Mouse (Mus musculus): ENCODE measurements around the gene Acbd4. TPM values are rescaled to one million over a fixed set of nuclear protein-coding genes. Genes with fewer than 3 reads are reported as not detected.

Gene Acbd4
- total RNA-seq, 2 experiments from 2014 or later = 71.3 to 71.5 TPM

- no peak for DNase-seq (ENCODE audit: low spot score in 2 of 2)
- intact Hi-C loops (cut with DNase I) = no loop called here
Measured at GRCm38 (mm10) chr11:103133456-103134185, 32.1 kb downstream of the Acbd4 start.

DNA sequence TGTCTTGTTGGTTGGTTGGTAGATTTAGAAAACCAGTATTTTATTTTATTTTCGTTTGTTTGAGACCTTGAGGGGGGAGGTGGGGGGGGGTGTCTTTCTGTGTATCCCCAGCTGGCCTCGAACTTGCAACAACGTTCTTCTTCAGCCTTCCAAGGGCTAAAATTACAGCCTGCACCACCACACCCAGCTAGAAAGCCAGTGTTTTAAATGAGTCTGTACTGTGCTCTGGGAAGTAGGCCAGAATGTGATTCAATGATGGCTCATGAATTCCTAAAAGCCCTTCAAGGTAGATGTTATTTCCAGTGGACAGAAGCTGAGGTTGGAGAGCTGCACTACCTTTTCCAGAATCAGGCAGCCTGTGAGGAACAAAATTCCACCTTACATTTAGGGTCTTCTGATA lies 32.7 kb downstream of the Acbd4 start:
- DNase-seq (ENCODE audit: low spot score in 2 of 2) = no peak
- intact Hi-C loops (cut with DNase I) = no loop called here

DNA sequence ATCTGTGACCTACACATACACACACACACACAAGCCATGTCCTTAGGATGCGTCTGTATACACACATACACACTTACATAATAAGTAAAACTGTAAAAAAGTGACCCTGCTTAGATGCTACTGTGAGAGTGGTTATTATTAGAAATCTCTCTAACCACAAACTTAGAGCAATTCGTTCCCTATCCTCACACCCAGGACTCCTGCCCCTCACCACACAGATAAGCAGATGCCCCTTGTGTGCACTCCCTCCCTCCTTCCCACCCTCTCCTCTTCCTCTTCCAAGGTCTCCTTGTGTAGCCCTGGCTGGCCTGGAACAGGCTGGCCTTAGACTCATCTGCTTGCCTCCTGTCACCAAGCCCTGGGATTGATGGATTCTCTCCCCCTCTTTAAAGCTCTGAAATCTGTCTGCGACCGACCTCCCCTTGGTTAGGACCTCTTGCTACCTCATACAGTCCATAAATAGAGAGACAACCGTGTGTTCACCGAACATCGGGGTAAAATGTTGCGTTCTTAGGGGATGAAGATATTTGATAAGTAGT lies 34.6 kb downstream of the Acbd4 start:
- no peak for DNase-seq (ENCODE audit: low spot score in 2 of 2)
- intact Hi-C loops (cut with DNase I) = no loop called here

- no peak for DNase-seq (ENCODE audit: low spot score in 2 of 2)
- intact Hi-C loops (cut with DNase I) = no loop called here
Measured at GRCm38 (mm10) chr11:103139951-103140762, 38.7 kb downstream of the Acbd4 start.

DNA sequence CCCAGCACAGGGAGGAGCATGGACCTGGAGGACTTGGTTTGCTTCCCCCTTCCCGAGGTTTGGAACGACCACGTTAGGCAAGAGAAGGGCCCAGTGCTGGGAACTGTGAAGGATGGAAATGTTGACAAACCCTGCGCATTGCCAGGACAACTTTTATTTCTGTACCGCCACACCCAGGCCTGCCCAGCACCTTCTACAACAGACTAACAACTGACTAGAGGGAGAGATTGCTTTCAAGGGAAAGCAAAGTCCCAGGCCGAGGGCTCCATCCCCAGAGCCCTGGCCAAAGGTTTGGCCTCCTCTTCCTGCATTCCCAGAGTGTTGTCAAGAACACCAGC lies 39.2 kb downstream of the Acbd4 start:
- intact Hi-C loops (cut with DNase I) = no loop called here
- no peak for DNase-seq (ENCODE audit: low spot score in 2 of 2)

DNA sequence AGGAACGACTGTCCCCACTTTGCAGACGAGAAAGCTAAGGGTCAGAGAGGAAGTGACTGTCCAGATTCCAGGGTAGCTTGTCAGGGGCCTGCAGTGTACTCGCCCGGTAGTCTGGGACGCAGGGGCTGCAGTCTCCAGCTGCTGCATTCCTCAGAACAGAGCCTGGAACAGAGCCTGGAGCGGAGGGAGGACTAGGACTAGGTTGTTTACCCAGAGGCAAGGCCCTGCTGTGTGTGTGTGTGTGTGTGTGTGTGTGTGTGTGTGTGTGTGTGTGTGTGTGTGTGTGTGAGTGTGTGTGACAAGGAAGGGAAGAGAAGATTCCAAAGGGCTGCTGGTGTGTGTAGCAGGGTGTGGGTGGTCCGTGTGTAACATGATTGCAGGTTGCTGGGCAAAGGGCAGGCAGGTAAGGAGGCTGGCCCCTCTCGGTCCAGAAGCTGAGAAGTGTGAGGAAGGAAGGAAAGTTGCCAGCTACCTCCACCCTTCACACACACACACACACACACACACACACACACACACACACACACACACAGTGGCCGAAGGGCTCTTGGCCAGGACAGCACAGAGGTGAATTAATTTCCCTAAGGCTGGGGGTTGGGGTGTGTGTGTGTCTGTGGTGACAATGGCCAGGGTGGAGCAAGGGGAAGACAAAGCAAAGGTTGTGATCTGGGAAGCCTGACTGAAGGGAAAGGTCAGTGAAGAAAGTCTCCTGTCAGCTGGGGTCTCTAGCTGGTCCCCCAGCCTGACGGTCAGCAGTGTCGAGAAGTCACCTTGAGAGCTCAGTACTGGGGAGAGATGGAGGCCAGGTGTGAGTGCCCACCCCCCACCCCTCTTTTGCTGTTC lies 39.8 kb downstream of the Acbd4 start:
- DNase-seq (ENCODE audit: low spot score in 2 of 2) = peak; percentile 34 to 60
- intact Hi-C loops (cut with DNase I) = no loop called here

GRCm38 (mm10) chr11:103141944-103142255 lies 40.4 kb downstream of the Acbd4 start:
- intact Hi-C loops (cut with DNase I) = no loop called here
- DNase-seq (ENCODE audit: low spot score in 2 of 2) = no peak

GRCm38 (mm10) chr11:103142441-103143182 lies 41.1 kb downstream of the Acbd4 start:
- DNase-seq (ENCODE audit: low spot score in 2 of 2) = peak; percentile 88 to 94
- intact Hi-C loops (cut with DNase I) = no loop called here

DNA sequence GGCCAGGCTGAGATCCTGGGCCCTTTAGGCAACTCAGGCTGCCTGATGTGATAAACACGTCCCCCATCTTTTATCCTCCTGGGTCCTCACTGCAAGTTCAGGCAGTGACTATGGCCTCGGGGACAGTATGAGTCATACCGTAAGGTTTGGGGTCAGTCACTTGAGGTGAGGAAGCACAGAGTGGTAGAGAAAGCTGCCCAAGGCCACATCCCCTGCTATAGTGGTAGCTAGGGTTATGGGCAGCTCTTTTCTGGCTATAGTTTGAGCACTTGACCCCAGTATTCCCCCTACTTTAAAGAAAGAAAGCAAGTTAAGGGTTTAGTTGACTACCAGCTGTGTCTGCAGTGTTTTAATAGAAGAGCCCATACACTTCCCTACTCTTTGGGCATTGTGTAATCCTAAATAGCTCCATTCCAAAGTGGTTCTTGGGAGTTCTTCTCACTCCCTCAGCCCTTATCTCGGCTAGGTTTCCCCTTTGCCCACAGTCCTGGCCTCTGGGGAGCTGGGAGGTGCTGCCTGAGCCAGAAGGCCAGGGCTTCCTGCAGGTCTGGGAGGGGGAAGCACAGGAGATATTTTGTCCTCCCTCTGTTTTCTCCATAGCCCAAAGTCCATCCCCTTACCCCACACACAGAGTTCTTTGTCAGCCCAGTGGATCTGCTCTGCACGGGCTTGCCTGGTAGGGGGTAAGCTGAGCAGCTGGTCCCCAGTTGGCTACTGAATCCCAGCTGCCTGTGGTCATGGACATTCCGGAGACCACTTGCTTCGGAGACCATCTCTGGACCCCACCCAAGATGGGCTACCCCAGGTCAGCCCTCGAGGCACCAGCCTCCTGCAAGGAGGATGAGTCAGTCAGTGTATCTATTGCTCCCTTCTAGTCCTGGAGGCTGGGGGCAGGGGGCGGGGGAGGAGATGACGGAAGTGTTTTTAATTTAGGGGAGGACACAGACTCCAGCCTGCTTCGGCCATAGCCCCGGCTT lies 43.1 kb downstream of the Acbd4 start:
- intact Hi-C loops (cut with DNase I) = no loop called here
- DNase-seq (ENCODE audit: low spot score in 2 of 2) = no peak

DNA sequence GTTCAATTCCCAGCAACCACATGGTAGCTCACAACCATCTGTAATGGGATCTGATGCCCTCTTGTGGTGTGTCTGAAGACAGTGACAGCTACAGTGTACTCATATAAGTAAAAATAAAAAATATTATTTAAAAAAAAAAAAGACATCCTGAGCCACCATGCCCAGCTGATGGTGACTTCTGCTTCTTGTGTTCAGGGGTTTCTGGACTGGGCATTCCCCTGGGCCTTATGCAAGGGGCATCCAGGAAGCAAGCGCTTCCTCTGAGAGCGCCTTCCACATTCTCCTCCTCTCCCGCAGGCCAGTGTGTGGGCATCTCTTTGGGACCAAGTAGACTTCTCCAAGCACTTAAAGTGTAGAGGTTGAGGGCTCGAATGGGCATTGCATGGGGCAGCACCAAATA lies 44.9 kb downstream of the Acbd4 start:
- intact Hi-C loops (cut with DNase I) = no loop called here
- DNase-seq (ENCODE audit: low spot score in 2 of 2) = no peak

GRCm38 (mm10) chr11:103147766-103148165 lies 46.3 kb downstream of the Acbd4 start:
- intact Hi-C loops (cut with DNase I) = no loop called here
- DNase-seq (ENCODE audit: low spot score in 2 of 2) = no peak

DNA sequence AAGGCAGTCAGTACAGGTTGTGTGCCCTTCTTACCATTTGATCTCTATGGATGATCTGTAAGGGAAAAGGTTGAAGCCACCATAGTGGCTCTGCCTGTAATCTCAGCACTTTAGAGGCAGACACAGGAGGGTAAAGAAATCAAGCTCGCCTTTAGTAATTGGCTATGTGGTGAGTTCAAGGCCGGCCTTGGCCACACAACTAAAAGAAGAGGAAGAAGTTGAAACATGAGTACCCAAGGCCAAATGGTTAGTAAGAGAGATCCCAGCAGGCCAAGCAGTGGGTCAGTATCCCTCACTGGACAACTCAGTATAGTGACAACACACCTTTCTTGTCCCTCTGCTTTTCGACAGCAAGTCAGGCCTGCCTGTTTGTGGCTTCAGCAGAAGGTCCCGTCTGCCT lies 48.3 kb downstream of the Acbd4 start:
- intact Hi-C loops (cut with DNase I) = no loop called here
- DNase-seq (ENCODE audit: low spot score in 2 of 2) = no peak

- peak; percentile 90 to 93 for DNase-seq (ENCODE audit: low spot score in 2 of 2)
- intact Hi-C loops (cut with DNase I) = loop anchor here (1.0 kb wide), 2 partner anchors 42 to 57 kb away; no protein-coding TSS in a partner anchor
Measured at GRCm38 (mm10) chr11:103158621-103159478, 57.4 kb downstream of the Acbd4 start.

DNA sequence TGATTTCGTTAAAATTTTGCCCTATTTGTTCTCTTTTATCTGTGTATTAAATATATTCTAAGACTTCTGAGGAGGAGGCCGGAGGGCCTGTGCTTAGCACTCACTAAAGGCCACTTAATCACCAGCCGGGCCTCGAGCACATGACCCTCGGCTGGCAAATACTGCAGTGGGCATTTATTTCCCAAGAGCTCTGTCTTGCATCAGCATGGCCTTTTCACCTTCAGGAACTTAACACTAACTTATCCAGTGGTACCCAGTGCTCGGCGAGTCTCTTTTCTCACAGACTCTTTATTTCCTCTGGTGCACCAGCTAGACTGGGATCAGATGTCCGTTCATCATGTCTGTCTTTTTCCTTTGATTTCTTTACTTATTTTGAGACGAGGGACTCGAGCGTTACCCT lies 59.3 kb downstream of the Acbd4 start:
- no peak for DNase-seq (ENCODE audit: low spot score in 2 of 2)
- intact Hi-C loops (cut with DNase I) = no loop called here

DNA sequence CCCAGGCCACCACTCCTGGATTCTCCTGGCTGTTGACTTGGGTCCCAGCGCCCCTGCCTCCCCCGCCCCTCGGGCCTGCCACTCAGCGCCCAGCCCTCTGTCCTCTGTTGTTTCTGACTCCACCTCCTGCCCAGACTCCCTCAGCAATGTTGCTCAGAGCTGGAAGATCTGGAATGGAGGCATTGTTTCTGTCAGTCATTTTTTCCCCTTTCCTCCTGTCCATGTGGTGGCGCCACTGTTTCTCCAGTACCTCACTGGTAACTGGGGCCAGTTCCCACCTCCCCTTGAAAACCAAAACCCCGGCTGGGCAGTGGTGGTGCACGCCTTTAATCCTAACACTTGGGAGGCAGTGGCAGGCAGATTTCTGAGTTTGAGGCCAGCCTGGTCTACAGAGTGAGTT lies 60.0 kb downstream of the Acbd4 start:
- DNase-seq (ENCODE audit: low spot score in 2 of 2) = no peak
- intact Hi-C loops (cut with DNase I) = no loop called here

Measured in left cerebral cortex, postnatal 14 days (tissue).